Mouse (Mus musculus) stomach, embryonic 15.5 days (tissue): ENCODE measurements around the gene Gm28308. TPM values are rescaled to one million over a fixed set of nuclear protein-coding genes. Genes with fewer than 3 reads are reported as not detected.

Experiments used
- ATAC-seq: fragments of 200-750 bp; cut with Nextera tagmentation; 2 replicates; pipeline ENCODE4 v1.8.0; 2017; ENCODE audit warnings: low read depth, moderate number of reproducible peaks, moderate TSS enrichment; ENCODE audit not compliant: insufficient read depth, low FRiP score
- H3K27ac ChIP-seq: fragments of 300-500 bp; sonication (generic); 2 replicates; pipeline ENCODE4 v1.5.1; 2015; ENCODE audit warnings: mild to moderate bottlenecking, inconsistent platforms
- H3K27me3 ChIP-seq: fragments of 300-500 bp; sonication (generic); replicated peaks from 2 replicates; pipeline ENCODE4 v1.6.1; 2015; ENCODE audit warnings: inconsistent platforms
- H3K36me3 ChIP-seq: fragments of 300-500 bp; sonication (generic); 2 replicates; pipeline ENCODE4 v1.6.1; 2015; ENCODE audit warnings: inconsistent platforms
- H3K4me1 ChIP-seq: fragments of 300-500 bp; sonication (generic); 2 replicates; pipeline ENCODE4 v1.6.1; 2015; ENCODE audit warnings: inconsistent platforms
- H3K4me2 ChIP-seq: fragments of 300-500 bp; sonication (generic); 2 replicates; pipeline ENCODE4 v1.6.1; 2015; ENCODE audit warnings: mild to moderate bottlenecking, inconsistent platforms
- H3K4me3 ChIP-seq: fragments of 300-500 bp; sonication (generic); replicated peaks from 2 replicates; pipeline ENCODE4 v1.5.1; 2015; ENCODE audit warnings: inconsistent platforms
- H3K9ac ChIP-seq: fragments of 300-500 bp; sonication (generic); 2 replicates; pipeline ENCODE4 v1.6.1; 2015; ENCODE audit warnings: inconsistent platforms
- H3K9me3 ChIP-seq: fragments of 300-500 bp; sonication (generic); 2 replicates; pipeline ENCODE4 v1.6.1; 2016; ENCODE audit warnings: inconsistent platforms
- WGBS: fragments of 180-500 bp; shearing (Covaris S2); methylation state at CpG from one replicate; pipeline ENCODE4 v1.1.7; 2015; 5-methylcytosine and 5-hydroxymethylcytosine counted together
- polyA plus RNA-seq: library from polyadenylated mRNA; unstranded; fragments of >200 nt; fragmentation: Nextera tagmentation; extraction: Ambion mirVana; gene quantifications from 2 replicates; pipeline ENCODE4 v1.2.1, GENCODE M21; 2015

Gm28308 gene
- polyA plus RNA-seq, 1 experiment from 2014 or later, result not detected

DNA sequence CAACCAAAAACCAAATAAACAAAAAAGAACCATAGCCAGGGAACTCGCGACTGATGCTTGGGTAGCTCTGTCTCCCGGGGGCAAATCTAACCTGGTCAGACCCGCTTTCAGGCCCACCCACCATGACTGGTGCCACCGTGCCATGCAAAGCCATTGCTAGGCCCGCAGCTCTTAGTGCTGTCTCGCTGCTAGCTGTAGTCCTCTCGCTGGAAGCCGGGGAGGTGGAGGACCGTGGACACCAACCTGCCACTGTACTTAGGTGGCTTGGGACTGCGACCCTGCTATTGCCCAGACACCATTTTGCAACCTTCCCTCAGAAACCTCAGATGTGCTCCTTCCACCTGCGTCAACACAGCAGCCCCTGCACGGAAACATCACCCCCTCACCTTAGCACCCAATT lies 1.2 kb downstream of the Gm28308 start:
- Histone ChIP-seq H3K36me3 (no peaks in the 10 kb centered on the region), H3K27me3 (peaks cover 87% of the 10 kb centered on the region), H3K27ac (peak overlapping the region; percentile 70; the same call in 1 of the 2 replicates), H3K9me3 (no peaks in the 10 kb centered on the region), H3K4me3 (peak overlapping the region; percentile 43), H3K9ac (no peak overlapping the region; the same call in 1 of the 2 replicates), H3K4me1 (peaks cover 23% of the 10 kb centered on the region), H3K4me2 (peak overlapping the region; percentile 50)
- WGBS, result 9% methylated on average over 13 of the region's 13 CpGs
- ATAC-seq, result no peak

DNA sequence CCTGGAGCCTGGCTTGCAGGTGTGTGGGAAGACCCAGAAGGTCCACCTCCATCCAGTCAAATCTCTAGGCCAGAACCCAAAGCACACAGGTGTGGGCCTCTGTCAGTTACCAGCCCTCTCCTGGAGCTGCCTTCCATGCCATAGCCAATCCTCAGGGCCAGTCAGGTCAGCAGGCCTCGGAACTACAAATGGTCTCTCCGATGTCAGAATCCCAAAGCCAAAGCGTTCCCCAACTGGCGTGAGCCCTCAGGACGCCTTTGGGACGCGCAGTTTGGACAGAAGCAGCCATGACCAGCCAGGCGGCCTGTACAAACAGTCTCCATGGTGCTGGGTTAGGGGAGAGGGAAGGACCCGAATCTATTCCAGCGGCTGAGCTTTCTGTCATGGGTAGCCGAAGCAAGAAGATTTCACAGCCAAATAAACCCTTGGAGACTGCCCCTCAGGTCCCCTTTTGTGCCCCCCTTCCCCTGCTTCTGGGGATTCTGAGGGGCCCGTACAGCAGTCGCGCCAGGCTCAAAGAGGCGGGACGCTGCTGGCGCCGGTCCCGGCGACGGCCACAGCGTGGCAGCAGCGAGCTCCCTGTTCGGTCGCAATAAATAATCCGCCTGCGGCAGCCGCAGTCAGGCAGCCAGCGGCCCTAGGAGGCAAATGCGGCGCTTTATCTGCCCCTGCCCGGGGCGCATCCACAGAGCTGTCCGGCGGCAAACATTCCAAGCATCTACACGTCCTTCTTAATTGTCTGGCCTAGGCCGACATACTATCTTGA lies 1.8 kb downstream of the Gm28308 start:
- Histone ChIP-seq H3K27me3 (peaks cover 87% of the 10 kb centered on the region), H3K9me3 (no peaks in the 10 kb centered on the region), H3K9ac (peak overlapping the region; percentile 20; the same call in 1 of the 2 replicates), H3K36me3 (no peaks in the 10 kb centered on the region), H3K4me3 (peak overlapping the region; percentile 43), H3K4me1 (peaks cover 20% of the 10 kb centered on the region), H3K27ac (0 out of 2 replicates have a peak overlapping the region, but pooled peaks have one; percentile 70), H3K4me2 (peak overlapping the region; percentile 50)
- ATAC-seq, result peak; percentile 43; the same call in 1 of the 2 replicates
- 2% methylated on average over 37 of the region's 37 CpGs for WGBS

DNA sequence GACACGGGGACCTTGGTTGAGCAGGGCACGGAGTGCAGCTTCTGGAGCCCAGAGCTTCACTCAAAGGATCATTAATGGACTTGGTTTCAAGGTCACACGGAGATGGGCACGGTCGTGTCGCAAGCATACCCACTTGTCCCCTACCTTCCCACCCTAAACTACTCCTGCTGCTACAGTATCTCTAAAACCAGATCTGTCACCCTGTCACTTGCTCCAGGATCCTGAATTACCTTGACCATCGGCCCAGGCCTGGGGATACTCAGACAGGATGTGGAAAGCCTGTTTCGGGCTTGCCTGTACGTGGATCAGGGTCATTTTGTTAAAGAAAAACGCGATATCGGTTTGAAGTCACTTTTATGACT lies 3.5 kb downstream of the Gm28308 start:
- peak overlapping the region; percentile 0; the same call in 1 of the 2 replicates for H3K9ac ChIP-seq
- no peaks in the 10 kb centered on the region for H3K36me3 ChIP-seq
- peak overlapping the region; percentile 38 for H3K4me3 ChIP-seq
- no peak for ATAC-seq
- H3K9me3 ChIP-seq, result no peaks in the 10 kb centered on the region
- peak overlapping the region; percentile 13; the same call in 1 of the 2 replicates for H3K27ac ChIP-seq
- peak overlapping the region; percentile 75 for H3K4me2 ChIP-seq
- WGBS, result 27% methylated on average over 12 of the region's 12 CpGs
- H3K27me3 ChIP-seq, result peaks cover 86% of the 10 kb centered on the region
- peaks cover 22% of the 10 kb centered on the region for H3K4me1 ChIP-seq

DNA sequence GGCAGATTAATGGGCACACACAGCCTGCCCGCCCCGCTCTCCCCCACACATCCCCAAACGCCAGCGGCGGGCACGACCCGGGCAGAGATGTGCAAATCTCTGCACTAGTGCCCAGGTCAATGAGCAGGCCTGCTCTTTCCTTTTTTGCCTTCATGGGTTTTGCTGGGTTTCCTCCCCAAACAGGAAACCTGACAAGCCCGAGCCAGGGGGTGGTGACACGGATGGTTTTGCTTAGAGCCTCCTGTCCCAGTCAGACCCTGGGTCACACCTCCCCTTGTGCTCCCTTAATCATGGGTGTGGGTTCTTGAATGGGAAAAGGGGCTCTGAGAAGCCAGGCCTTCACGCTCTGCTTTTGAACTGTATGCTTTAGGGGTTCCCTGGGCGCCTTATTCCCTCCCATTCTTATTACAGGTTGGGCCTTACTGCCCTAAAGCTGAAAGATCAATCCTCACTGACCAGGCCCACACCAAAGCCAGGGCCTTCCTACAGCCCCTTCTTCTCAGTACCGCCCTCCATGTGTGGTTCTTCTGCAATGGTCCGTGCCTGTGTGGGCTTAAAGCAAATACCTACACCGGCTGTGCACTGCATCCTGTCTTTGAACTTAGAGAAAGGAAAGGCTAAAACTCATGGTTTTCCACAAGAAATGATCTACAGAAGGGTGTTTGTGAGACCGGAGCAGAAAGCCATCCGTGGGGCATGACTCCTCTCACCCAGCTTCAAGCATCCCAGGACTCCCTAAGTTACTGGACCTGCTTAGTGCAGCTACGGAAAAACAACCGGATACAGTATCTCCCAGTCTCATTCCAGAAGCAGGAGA lies 4.1 kb downstream of the Gm28308 start:
- ATAC-seq, result no peak
- peak overlapping the region; percentile 38 for H3K4me3 ChIP-seq
- 20% methylated on average over 18 of the region's 18 CpGs for WGBS
- peak overlapping the region; percentile 13; the same call in 1 of the 2 replicates for H3K9ac ChIP-seq
- no peaks in the 10 kb centered on the region for H3K9me3 ChIP-seq
- no peaks in the 10 kb centered on the region for H3K36me3 ChIP-seq
- H3K4me2 ChIP-seq, result peak overlapping the region; percentile 75
- peaks cover 26% of the 10 kb centered on the region for H3K4me1 ChIP-seq
- peak overlapping the region; percentile 44 for H3K27ac ChIP-seq
- H3K27me3 ChIP-seq, result peaks cover 84% of the 10 kb centered on the region

DNA sequence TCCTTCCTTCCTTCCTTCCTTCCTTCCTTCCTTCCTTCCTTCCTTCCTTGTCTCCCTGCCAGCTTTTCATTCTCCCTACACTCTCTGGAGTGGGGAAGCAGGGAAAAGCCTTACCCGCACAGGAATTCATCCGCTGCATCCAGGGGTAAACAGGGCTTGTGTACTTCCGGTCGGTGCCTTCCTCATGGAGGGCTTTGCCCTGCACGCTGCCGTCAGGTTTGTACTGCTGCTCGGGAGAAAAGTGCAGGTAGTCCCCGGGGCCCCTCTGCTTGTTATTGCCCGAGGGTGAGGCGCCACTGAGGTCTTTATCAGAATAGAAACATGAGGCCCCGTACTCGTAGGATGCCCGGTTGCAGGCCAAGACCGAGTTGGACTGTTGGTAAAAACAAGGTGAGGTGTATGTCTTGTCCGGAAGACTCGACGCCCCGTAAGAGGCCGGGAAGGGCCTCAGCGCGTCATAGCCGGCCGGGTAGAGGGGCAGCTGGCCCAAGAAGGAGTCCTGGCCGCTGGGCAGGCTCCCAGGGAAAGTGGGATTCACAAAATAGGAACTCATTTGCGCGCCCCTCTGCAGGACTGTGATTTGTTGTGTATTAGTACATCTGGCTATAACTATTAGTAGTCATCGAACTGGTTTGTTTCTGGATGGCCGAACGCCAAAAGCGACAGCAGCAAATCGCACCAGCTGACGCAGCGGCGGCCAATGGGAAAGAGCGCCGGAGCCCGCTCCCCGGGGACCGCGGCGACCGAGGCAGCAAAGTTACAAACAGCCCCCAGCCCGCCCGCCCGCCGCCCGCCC lies 4.9 kb downstream of the Gm28308 start, which contains the start of gene Hoxa6:
Gene Hoxa6 (minus strand): TSS at position 651 of the 796 bp plus-strand sequence.
- H3K4me1 ChIP-seq, result peaks cover 26% of the 10 kb centered on the region
- ATAC-seq, result no peak
- H3K4me2 ChIP-seq, result peak within 1 kb of the TSS; percentile 75
- H3K9me3 ChIP-seq, result no peaks in the 10 kb centered on the region
- H3K27me3 ChIP-seq, result peaks cover 78% of the 10 kb centered on the region
- H3K4me3 ChIP-seq, result peak within 1 kb of the TSS; percentile 38
- peak within 1 kb of the TSS; percentile 72 for H3K27ac ChIP-seq
- H3K36me3 ChIP-seq, result no peaks in the 10 kb centered on the region
- WGBS, result 5% methylated on average over 47 of the region's 47 CpGs
- H3K9ac ChIP-seq, result peak within 1 kb of the TSS; percentile 13; the same call in 1 of the 2 replicates

DNA sequence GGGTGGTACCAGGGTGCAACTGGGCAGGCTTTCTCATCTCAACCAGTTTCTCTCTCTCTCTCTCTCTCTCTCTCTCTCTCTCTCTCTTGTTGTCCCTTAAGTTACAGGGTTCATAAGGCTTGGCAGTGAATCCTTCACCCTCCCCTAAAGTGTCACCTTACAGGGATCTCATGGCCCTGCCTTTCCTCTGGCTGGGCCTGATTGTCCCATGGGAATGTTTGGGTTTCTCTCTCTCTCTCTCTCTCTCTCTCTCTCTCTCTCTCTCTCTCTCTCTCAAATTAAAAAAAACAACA lies 5.5 kb downstream of the Gm28308 start:
- Histone ChIP-seq H3K27me3 (peaks cover 76% of the 10 kb centered on the region), H3K27ac (peak overlapping the region; percentile 72; the same call in 1 of the 2 replicates), H3K4me2 (peak overlapping the region; percentile 75; the same call in 1 of the 2 replicates), H3K4me3 (0 out of 2 replicates have a peak overlapping the region, but pooled peaks have one; percentile 6), H3K9ac (no peak overlapping the region), H3K36me3 (no peaks in the 10 kb centered on the region), H3K9me3 (no peaks in the 10 kb centered on the region), H3K4me1 (peaks cover 20% of the 10 kb centered on the region)
- ATAC-seq, result no peak

DNA sequence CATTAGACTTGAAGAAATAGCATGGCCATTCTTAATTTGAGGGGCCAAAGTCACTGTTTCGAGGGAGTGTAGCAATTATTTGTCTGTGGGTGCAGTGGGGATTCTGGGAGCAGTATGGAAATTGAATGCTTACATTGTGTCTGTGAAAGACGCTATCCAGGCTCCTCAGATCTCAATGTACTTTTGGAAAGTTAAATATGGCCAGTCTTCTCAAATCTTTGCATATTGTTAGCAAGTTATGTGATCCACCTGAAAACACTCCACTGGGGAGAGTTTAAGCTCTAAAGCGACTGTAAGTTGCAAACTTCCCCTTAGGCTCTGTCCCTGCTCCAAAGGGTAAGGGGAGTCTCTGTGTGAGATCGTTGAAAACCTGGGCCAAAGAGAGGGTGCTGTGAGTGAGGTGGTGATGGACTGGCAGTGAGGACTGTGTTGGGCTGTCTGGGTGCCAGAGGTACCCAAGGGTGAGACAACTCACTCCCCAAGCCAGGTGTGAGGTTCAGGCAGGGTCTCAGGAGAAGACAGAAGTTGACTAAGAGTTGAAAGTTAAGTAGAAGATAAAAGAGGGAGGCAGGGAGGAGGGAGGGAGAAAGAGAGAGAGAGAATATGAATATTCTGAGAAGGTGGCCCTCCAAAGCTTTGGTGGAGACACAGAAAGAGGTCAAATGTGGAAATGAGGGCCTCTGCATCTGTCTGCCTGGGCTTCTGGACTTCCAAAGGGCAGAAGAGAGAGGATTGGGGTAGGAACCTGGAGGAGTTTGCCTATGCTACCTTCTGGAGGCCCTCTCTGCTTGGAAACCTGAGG lies 6.1 kb downstream of the Gm28308 start:
- no peak for ATAC-seq
- Histone ChIP-seq H3K4me3 (0 out of 2 replicates have a peak overlapping the region, but pooled peaks have one; percentile 6), H3K4me1 (peaks cover 19% of the 10 kb centered on the region), H3K36me3 (no peaks in the 10 kb centered on the region), H3K9ac (no peak overlapping the region; the same call in 1 of the 2 replicates), H3K27me3 (peaks cover 74% of the 10 kb centered on the region), H3K4me2 (peak overlapping the region; percentile 75; the same call in 1 of the 2 replicates), H3K27ac (peak overlapping the region; percentile 72; the same call in 1 of the 2 replicates), H3K9me3 (no peaks in the 10 kb centered on the region)
- 21% methylated on average over 4 of the region's 4 CpGs for WGBS

DNA sequence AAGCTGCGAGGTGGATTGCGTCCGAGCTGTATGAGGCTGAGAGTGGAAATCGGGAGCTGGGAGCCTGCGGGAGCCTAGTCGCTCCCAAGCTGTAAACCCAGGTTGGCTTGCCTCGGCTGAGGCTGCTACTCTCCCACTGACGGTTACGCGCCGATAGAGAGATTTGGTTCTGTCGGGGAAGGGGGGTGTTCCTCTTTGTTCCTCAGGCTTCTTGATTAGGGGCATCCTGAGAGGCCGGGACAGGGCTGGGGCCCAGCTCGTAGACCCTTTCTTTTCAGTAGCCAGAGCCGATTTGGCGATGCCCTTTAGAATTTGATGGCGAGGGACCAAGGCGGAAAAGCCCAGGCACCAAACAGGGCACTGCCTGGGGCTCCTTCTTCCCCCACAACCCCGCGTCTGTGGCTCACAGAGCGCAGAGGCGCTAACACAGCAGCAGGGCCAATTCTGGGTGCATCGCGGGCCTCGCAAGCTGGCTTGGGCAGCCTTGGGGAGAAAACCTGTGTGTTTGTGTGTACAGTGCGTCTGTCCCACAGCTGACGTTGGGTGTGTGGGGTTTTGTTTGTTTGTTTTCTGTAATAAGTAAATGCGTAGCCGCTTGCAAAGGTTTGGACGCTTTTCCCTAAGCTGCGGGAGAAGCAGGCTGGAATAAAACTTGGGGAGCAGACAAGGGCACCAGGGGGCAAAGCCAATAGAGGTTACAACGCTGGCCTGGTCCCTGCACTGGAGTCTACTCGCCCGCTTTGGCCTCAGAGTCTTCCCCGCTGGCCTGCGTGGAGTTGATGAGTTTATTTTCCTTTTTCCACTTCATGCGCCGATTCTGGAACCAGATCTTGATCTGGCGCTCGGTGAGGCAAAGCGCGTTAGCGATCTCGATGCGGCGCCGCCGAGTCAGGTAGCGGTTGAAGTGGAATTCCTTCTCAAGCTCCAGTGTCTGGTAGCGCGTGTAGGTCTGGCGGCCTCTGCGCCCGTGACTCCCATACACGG lies 7.2 kb downstream of the Gm28308 start:
- 15% methylated on average over 55 of the region's 55 CpGs for WGBS
- H3K9me3 ChIP-seq, result no peaks in the 10 kb centered on the region
- H3K4me3 ChIP-seq, result peak overlapping the region; percentile 62
- peaks cover 64% of the 10 kb centered on the region for H3K27me3 ChIP-seq
- H3K9ac ChIP-seq, result peak overlapping the region; percentile 21; the same call in 1 of the 2 replicates
- H3K36me3 ChIP-seq, result no peaks in the 10 kb centered on the region
- no peak for ATAC-seq
- peak overlapping the region; percentile 75 for H3K4me2 ChIP-seq
- H3K4me1 ChIP-seq, result peaks cover 10% of the 10 kb centered on the region
- H3K27ac ChIP-seq, result peak overlapping the region; percentile 72

DNA sequence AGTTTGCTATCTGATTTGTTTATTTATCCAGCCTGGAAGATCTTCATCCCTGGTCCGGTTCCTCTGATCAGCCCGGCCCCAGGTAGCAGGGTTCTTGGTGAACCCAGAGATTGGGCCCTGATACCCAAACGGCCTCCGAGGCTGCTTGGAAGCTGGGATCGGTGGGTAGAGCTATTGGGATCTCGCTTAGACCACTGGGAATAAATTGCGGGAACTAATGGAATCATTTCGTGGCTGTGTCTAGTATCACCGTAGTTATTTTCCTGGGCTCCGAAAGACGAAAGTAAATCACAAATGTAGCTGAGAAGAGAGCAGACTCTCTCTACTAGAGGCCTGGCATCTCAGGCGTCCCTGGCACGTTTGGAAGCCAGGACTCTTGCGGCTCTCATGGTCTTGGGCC lies 7.9 kb downstream of the Gm28308 start:
- Histone ChIP-seq H3K9ac (no peak overlapping the region), H3K27me3 (peaks cover 67% of the 10 kb centered on the region), H3K27ac (peak overlapping the region; percentile 72), H3K36me3 (no peaks in the 10 kb centered on the region), H3K4me3 (peak overlapping the region; percentile 62), H3K4me2 (peak overlapping the region; percentile 75), H3K4me1 (peaks cover 10% of the 10 kb centered on the region), H3K9me3 (no peaks in the 10 kb centered on the region)
- WGBS, result 18% methylated on average over 14 of the region's 14 CpGs
- no peak for ATAC-seq
